Mouse (Mus musculus) C2C12 (cell line): Measurements from ENCODE around the gene Zfp652. TPM values are rescaled to one million over a fixed set of nuclear protein-coding genes. Genes with fewer than 3 reads are reported as not detected.

Experiments
- H3K27me3 ChIP-seq: one replicate; pipeline ENCODE4 v1.6.1; 2011; ENCODE audit not compliant: control insufficient read depth, insufficient read depth, insufficient read length
- H3K36me3 ChIP-seq: one replicate; pipeline ENCODE4 v1.6.1; 2011; ENCODE audit not compliant: control insufficient read depth, insufficient read depth
- H3K4me3 ChIP-seq: one replicate; pipeline ENCODE4 v1.5.1; 2011; ENCODE audit warnings: mild to moderate bottlenecking, control low read depth; ENCODE audit not compliant: poor library complexity, insufficient read depth, severe bottlenecking
- H3K79me2 ChIP-seq: one replicate; pipeline ENCODE4 v1.6.1; 2011; ENCODE audit not compliant: control insufficient read depth, insufficient read depth
- H3K79me3 ChIP-seq: one replicate; pipeline ENCODE4 v1.6.1; 2011; ENCODE audit warnings: low read depth, control low read depth
- H3ac ChIP-seq: one replicate; pipeline ENCODE3; 2011; ENCODE audit warnings: low read depth; ENCODE audit not compliant: control insufficient read depth, insufficient read length
- CEBPB ChIP-seq: IDR thresholded peaks from one replicate; pipeline ENCODE4 v1.6.1; 2011; ENCODE audit warnings: low read depth, mild to moderate bottlenecking, control low read depth, moderate library complexity
- CTCF ChIP-seq: IDR thresholded peaks from one replicate; pipeline ENCODE4 v1.5.1; 2011; ENCODE audit not compliant: control insufficient read depth, insufficient read depth, insufficient read length
- FOSL1 ChIP-seq: IDR thresholded peaks from one replicate; pipeline ENCODE4 v1.8.0; 2011; ENCODE audit warnings: mild to moderate bottlenecking, low read length; ENCODE audit not compliant: poor library complexity, insufficient read depth, severe bottlenecking
- MAX ChIP-seq: IDR thresholded peaks from one replicate; pipeline ENCODE4 v1.6.1; 2011; ENCODE audit warnings: mild to moderate bottlenecking, control low read depth
- MYOD1 ChIP-seq: IDR thresholded peaks from one replicate; pipeline ENCODE4 v1.6.1; 2011; ENCODE audit warnings: low read depth; ENCODE audit not compliant: control insufficient read depth, insufficient read length
- MYOG ChIP-seq: IDR thresholded peaks from one replicate; pipeline ENCODE4 v1.6.1; 2011; ENCODE audit not compliant: control insufficient read depth, insufficient read length; ENCODE audit errors: extremely low read depth
- USF1 ChIP-seq: IDR thresholded peaks from one replicate; pipeline ENCODE4 v1.6.1; 2011; ENCODE audit warnings: low read depth, mild to moderate bottlenecking, control low read depth, moderate library complexity
- polyA plus RNA-seq: library from polyadenylated mRNA; unstranded; fragments of >200 nt; fragmentation: generic; extraction: Trizol; gene quantifications from one replicate; pipeline ENCODE4 v1.2.1, GENCODE M21; 2012; ENCODE audit warnings: missing spikeins

Gene Zfp652
- polyA plus RNA-seq, 1 experiment = 4.8 TPM

GRCm38 (mm10) chr11:95713811-95714241 lies 1.4 kb downstream of the Zfp652 start:
- no peak for TF ChIP-seq MYOG
- TF ChIP-seq FOSL1 = no peak
- no peak for TF ChIP-seq MAX
- TF ChIP-seq MYOD1 = no peak
- TF ChIP-seq USF1 = no peak

GRCm38 (mm10) chr11:95714411-95714810 lies 1.9 kb downstream of the Zfp652 start:
- Histone ChIP-seq H3K79me2 (peaks cover 36% of the 10 kb centered on the region), H3K27me3 (peaks cover 4% of the 10 kb centered on the region), H3K79me3 (peaks cover 11% of the 10 kb centered on the region), H3K4me3 (no peak overlapping the region), H3ac (no peak overlapping the region), H3K36me3 (no peaks in the 10 kb centered on the region)
- TF ChIP-seq CEBPB (no peak), USF1 (no peak), FOSL1 (no peak), CTCF (no peak), MAX (no peak), MYOG (no peak), MYOD1 (no peak)

More at GRCm38 (mm10) chr11:95713811-95714241, 1.4 kb downstream of the Zfp652 start:
- Histone ChIP-seq H3K4me3 (peak overlapping the region; percentile 72), H3K79me2 (peaks cover 36% of the 10 kb centered on the region), H3K79me3 (peaks cover 11% of the 10 kb centered on the region), H3K36me3 (no peaks in the 10 kb centered on the region), H3K27me3 (peaks cover 4% of the 10 kb centered on the region), H3ac (no peak overlapping the region)

GRCm38 (mm10) chr11:95716136-95716535 lies 3.7 kb downstream of the Zfp652 start:
- H3ac ChIP-seq = no peak overlapping the region
- TF ChIP-seq MYOG (no peak), MAX (no peak), MYOD1 (no peak), CEBPB (no peak), CTCF (no peak), FOSL1 (no peak), USF1 (no peak)
- H3K79me3 ChIP-seq = peaks cover 17% of the 10 kb centered on the region
- H3K4me3 ChIP-seq = no peak overlapping the region
- H3K36me3 ChIP-seq = no peaks in the 10 kb centered on the region
- H3K27me3 ChIP-seq = no peaks in the 10 kb centered on the region
- peaks cover 36% of the 10 kb centered on the region for H3K79me2 ChIP-seq

GRCm38 (mm10) chr11:95719356-95719755 lies 6.9 kb downstream of the Zfp652 start:
- Histone ChIP-seq H3ac (no peak overlapping the region), H3K79me2 (peaks cover 36% of the 10 kb centered on the region), H3K27me3 (no peaks in the 10 kb centered on the region), H3K79me3 (peaks cover 14% of the 10 kb centered on the region), H3K4me3 (no peak overlapping the region), H3K36me3 (no peaks in the 10 kb centered on the region)
- TF ChIP-seq CEBPB = no peak
- no peak for TF ChIP-seq FOSL1
- no peak for TF ChIP-seq MYOD1
- no peak for TF ChIP-seq MAX
- no peak for TF ChIP-seq MYOG

- Histone ChIP-seq H3K79me2 (peaks cover 8% of the 10 kb centered on the region), H3K27me3 (no peaks in the 10 kb centered on the region), H3K36me3 (no peaks in the 10 kb centered on the region), H3K4me3 (no peak within 1 kb of the TSS), H3K79me3 (peaks cover 7% of the 10 kb centered on the region), H3ac (no peak within 1 kb of the TSS)
- TF ChIP-seq USF1 (no peak), MYOD1 (no peak), MYOG (no peak), FOSL1 (no peak), CTCF (no peak), CEBPB (no peak), MAX (no peak)
Measured at GRCm38 (mm10) chr11:95723287-95723686, 10.8 kb downstream of the Zfp652 start, which contains the start of gene B130006D01Rik. B130006D01Rik (plus strand) TSS chr11:95723587.

GRCm38 (mm10) chr11:95724466-95724865 lies 12.0 kb downstream of the Zfp652 start:
- Histone ChIP-seq H3K4me3 (no peak overlapping the region), H3K79me3 (peaks cover 8% of the 10 kb centered on the region), H3K27me3 (no peaks in the 10 kb centered on the region), H3ac (no peak overlapping the region), H3K79me2 (peaks cover 17% of the 10 kb centered on the region), H3K36me3 (no peaks in the 10 kb centered on the region)
- TF ChIP-seq CEBPB (no peak), USF1 (no peak), CTCF (no peak), MAX (no peak), FOSL1 (no peak), MYOD1 (no peak), MYOG (no peak)
